Mouse (Mus musculus) adrenal gland (tissue): ENCODE results near the gene Gm10959.

Experiments
- intact Hi-C: fragments of 180-260 bp; cut with DNase I; formaldehyde crosslinking; loops from one replicate; pipeline ENCODE4 v1.15.1; 2025

Gm10959 gene

GRCm38 (mm10) chr3:122895189-122895731, 23.9 kb downstream of the Gm10959 start:
- intact Hi-C loops, result no loop called here

DNA sequence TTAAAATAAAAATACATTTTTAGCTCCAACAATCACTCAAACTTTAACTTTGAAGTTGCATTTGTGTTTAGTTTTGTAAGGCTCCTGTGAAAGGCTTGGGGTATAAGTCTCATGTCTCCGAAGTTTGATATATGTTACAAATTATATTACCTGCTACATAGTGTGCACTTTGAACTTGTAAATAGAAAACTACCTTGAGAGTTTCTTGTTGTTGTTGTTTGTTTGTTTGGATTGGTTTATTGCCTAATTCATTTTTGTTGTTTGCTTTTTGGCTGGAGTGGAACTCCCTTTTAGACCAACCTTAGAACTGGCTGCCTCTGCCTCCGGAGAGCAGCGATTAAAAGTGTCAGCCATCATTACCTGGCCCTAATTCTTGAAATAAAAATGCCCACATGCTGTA, 24.4 kb downstream of the Gm10959 start, which contains the start of gene Fabp2:
Gene Fabp2, plus strand, starts transcription at position 301 of the 400 bp plus-strand sequence.
- intact Hi-C loops, result no loop called here

GRCm38 (mm10) chr3:122888371-122888819, 30.8 kb downstream of the Gm10959 start:
- intact Hi-C loops, result no loop called here

DNA sequence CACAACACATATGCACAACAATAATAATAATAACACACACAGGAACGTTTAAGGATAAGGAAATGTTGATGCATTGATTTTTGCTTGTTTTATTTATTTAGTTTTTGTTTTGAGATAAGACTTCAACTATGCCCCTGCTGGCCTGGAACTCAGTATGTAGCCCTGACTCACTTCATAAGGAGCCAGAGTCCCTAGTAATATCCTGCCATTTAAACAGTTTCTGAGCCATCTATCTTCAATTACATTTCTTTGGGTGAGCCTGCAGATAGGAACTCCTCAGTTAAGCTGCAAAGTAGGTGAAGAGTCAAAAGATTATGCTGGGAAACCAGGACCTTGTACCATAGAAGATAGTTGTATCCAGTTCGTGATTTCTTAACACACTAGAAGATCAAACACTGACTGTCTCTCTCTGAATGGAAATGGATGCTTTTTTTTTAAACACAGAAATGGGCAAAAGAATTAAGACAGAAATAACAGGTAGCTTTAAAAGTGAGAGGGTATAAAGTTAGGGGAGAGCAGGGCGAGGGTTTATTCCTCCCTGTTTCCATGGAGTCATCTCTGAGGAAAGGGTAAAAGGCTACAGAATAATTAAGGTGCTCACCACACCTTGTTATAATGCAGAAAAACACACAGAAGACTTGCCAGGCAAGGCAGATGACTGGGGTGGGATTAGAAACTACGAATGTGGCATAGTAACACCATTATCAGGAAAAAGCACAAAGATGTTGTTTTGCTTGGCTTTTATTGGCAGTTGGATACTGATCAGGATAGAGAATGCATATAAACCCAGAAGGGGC, 31.5 kb downstream of the Gm10959 start:
- intact Hi-C loops, result no loop called here

- intact Hi-C loops, result no loop called here
Measured at GRCm38 (mm10) chr3:122878705-122879315, 40.4 kb downstream of the Gm10959 start.

DNA sequence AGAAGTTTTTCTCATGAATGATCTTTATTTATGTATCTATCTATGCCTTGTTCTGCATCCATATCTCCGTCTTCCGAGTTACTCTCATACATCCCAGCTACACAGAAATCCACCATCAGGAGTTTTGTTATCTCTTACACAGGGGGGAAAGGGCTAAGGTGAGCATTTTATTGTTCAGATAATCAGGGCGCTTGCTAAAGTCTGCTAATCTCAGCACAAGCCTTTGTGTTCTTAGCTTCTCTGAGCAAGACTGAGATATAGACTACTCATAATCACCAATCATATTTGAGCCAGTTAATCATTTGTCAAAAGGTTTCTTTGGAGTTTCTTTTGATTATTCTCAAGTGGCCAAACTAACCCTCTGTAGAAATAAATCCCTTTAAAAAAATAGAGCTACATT, 41.6 kb downstream of the Gm10959 start:
- intact Hi-C loops, result no loop called here

DNA sequence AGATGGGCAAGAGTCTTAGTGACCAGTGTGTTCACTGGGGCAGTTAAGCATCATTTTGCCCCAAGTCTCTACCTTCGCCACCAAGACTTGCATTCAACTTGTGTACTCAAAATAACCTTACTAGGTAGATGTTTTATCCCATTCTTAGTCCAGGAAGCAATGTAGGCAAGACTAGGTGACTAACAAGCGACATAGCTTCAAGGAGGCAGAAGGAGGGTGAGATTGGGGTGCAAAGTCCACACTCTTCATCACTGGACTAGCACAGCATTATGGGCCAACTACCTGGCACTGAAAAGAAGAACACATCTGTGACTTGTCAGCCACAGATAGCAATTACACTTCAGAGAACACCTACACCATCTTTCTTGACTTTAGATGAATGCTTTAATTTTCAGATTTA, 42.3 kb downstream of the Gm10959 start:
- intact Hi-C loops, result no loop called here

DNA sequence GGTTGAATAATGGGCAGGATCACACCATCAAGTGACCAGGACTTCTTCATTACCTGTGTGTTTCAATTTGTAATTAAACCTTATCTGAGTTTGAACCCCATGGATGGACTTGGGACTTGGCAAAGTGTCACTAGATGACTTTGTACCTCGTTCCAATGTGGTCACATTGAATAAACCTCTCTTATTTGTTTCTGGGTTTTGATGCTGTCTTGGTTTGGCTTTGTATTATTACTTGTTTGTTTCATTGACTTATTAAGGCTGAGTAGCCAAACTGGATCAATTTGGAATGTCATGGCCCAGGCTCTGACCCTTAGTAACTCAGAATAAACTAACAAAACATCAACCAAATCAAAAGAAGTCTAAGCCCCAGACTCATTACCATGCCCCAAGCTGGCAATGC, 47.6 kb downstream of the Gm10959 start:
- intact Hi-C loops, result no loop called here

DNA sequence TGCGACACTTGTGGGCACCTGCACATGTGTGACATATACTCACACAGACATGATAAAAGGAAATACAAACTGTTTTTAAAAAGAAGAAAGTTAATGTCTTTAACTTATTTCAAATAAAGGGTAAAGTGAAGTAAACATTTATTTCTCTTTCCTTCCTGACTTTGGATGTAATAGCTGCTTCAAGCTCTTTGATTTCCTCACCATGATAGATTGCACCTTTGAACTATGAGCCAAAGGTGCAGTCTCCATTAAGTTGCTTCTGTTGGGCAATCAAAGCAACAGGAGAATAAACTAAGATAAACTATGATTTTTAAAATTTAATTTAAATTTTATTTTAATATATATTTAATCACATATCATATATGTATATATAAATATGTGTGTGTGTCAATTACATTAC, 50.9 kb downstream of the Gm10959 start:
- intact Hi-C loops, result loop anchor here (10.0 kb wide), 1 partner anchor 277 kb away; no protein-coding TSS in a partner anchor

- intact Hi-C loops, result loop anchor here (10.0 kb wide), 1 partner anchor 280 kb away; no protein-coding TSS in a partner anchor
Measured at GRCm38 (mm10) chr3:122865092-122865491, 54.1 kb downstream of the Gm10959 start.
